16 mouse cellular contexts compared by ENCODE assay signal in the genomic region with DNA sequence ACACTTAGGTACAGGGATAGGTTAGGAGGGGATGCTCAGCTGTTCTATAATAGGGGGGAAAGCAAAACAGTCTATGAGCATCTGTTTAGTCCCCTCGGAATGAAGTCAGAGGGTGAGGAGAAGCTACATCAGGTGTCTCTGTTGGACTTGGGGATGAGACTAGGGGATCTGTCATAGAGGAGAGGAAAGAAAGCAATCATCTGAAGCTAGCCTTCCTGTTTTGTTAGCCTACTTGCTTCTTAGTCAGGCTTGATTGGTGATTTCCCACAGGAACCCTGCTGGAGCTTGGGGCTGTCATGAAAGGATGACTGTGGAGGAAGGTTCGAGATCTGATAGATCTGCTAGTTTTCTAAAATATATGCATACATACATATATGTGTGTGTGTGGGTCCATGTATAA.
"Had no signal": no experiment of that assay in that cellular context is flagged by ENCODE, and none has a peak within 500 bp of the region (broad histone marks: within the 10 kb centered on the region; RNA-seq: fewer than 3 reads in every experiment).

No protein-coding gene starts in this region.

- H3K36me3 ChIP-seq: neural tube, embryonic 12.5 days; neural tube, embryonic 13.5 days; neural tube, embryonic 15.5 days; stomach, embryonic 15.5 days had no signal

- H3K4me1 ChIP-seq: neural tube, embryonic 12.5 days; neural tube, embryonic 13.5 days; neural tube, embryonic 15.5 days; stomach, embryonic 15.5 days had no signal

- H3K27ac ChIP-seq: neural tube, embryonic 12.5 days; neural tube, embryonic 13.5 days; neural tube, embryonic 15.5 days; stomach, embryonic 15.5 days; stomach, postnatal 0 days had no signal

- H3K4me2 ChIP-seq: neural tube, embryonic 12.5 days; neural tube, embryonic 13.5 days; neural tube, embryonic 15.5 days; stomach, embryonic 15.5 days had no signal

- H3K9me3 ChIP-seq: neural tube, embryonic 12.5 days; neural tube, embryonic 13.5 days; neural tube, embryonic 15.5 days; stomach, embryonic 15.5 days had no signal

- DNase-seq: retina, postnatal 1 day; right cerebral cortex, adult 18-20 months; right cerebral cortex, postnatal 14 days; right cerebral cortex, postnatal 4 days; spleen, adult 18-20 months; thymus, adult 18-20 months; thymus, adult 2 months; thymus, postnatal 14 days; thymus, postnatal 25 days; thymus, postnatal 36 days; thymus, postnatal 4 days had no signal

- H3K9ac ChIP-seq: neural tube, embryonic 12.5 days; neural tube, embryonic 13.5 days; neural tube, embryonic 15.5 days; stomach, embryonic 15.5 days had no signal

- H3K27me3 ChIP-seq: neural tube, embryonic 12.5 days; neural tube, embryonic 13.5 days; neural tube, embryonic 15.5 days; stomach, embryonic 15.5 days had no signal

- H3K4me3 ChIP-seq: neural tube, embryonic 12.5 days; neural tube, embryonic 13.5 days; neural tube, embryonic 15.5 days; stomach, embryonic 15.5 days had no signal
